Mouse (Mus musculus) midbrain, embryonic 10.5 days (tissue): Measurements from ENCODE around the gene Tns2. TPM values are rescaled to one million over a fixed set of nuclear protein-coding genes. Genes with fewer than 3 reads are reported as not detected.

Experiments
- DNase-seq: peaks from one replicate; pipeline ENCODE4 v3.0.0-alpha.2; 2017; ENCODE audit warnings: low spot score
- H3K27ac ChIP-seq: fragments of 300-500 bp; sonication (generic); replicated peaks from 2 replicates; pipeline ENCODE4 v1.5.1; 2016; ENCODE audit warnings: mild to moderate bottlenecking
- H3K27me3 ChIP-seq: fragments of 300-500 bp; sonication (generic); 2 replicates; pipeline ENCODE4 v1.6.1; 2016; ENCODE audit warnings: low read depth, mild to moderate bottlenecking; ENCODE audit not compliant: poor library complexity, severe bottlenecking
- H3K36me3 ChIP-seq: fragments of 300-500 bp; sonication (generic); 2 replicates; pipeline ENCODE4 v1.6.1; 2016; ENCODE audit warnings: mild to moderate bottlenecking, moderate library complexity
- H3K4me1 ChIP-seq: fragments of 300-500 bp; sonication (generic); 2 replicates; pipeline ENCODE4 v1.6.1; 2016
- H3K4me3 ChIP-seq: fragments of 300-500 bp; sonication (generic); 2 replicates; pipeline ENCODE4 v1.5.1; 2016; ENCODE audit warnings: mild to moderate bottlenecking, moderate library complexity
- H3K9me3 ChIP-seq: fragments of 300-500 bp; sonication (generic); replicated peaks from 2 replicates; pipeline ENCODE4 v1.6.1; 2016; ENCODE audit warnings: mild to moderate bottlenecking
- WGBS: fragments of 180-500 bp; shearing (Covaris S2); methylation state at CpG from one replicate; pipeline ENCODE4 v1.1.7; 2016; 5-methylcytosine and 5-hydroxymethylcytosine counted together
- polyA plus RNA-seq: library from polyadenylated mRNA; unstranded; fragments of >200 nt; fragmentation: Nextera tagmentation; extraction: Ambion mirVana; gene quantifications from 2 replicates; pipeline ENCODE4 v1.2.1, GENCODE M21; 2016

Tns2 gene
- polyA plus RNA-seq, 1 experiment from 2014 or later = 9.4 TPM

- H3K4me1 ChIP-seq = peaks cover 52% of the 10 kb centered on the region
- peak overlapping the region; percentile 52; the same call in 1 of the 2 replicates for H3K4me3 ChIP-seq
- WGBS = 42% methylated on average over 13 of the region's 13 CpGs
- H3K27ac ChIP-seq = no peak overlapping the region
- H3K27me3 ChIP-seq = peaks cover 53% of the 10 kb centered on the region
- H3K36me3 ChIP-seq = peaks cover 2% of the 10 kb centered on the region; the same call in 1 of the 2 replicates
- H3K9me3 ChIP-seq = no peaks in the 10 kb centered on the region
- peak; percentile 68 for DNase-seq
These were observed 7.7 kb downstream of the Tns2 start for GRCm38 (mm10) chr15:102107689-102108573.

DNA sequence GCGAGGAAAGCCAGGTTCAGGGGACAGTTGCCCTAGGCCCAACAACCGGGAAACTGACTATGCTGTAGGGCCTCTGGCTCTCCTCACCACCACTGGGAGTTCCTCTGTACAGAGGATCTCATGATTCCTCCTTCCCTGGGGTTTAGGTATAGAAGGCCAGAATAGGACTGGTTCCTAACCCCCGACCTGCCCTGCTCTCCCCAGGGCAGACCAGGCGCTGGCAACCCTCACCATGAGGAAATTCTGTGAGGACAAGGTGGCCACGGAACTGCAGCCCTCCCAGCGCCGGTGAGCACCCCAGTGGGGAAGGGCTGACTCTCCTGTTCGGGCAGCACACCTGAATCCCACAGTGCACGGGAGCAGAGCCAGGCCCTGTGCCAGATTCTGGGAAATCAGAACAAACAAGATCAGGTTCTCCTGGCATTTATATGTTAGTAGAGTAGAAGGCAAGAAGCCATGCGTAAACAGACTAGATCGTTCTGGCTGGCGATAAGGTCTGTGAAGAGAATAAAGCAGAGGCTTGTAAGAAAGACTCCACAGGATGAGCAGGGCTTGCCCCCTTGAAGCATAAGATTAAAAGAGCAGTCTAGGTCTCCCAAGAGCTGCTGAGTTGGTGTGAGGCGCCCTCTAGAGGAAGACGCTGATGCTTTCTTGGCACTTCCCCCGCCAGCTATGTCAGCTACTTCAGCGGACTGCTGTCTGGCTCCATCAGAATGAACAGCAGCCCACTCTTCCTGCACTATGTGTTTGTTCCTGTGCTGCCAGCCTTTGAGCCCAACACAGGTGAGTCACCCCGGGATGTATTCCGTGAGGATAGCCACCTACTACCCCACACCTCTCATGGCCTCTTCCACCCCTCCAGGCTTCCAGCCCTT is 8.7 kb downstream of the Tns2 start:
- peaks cover 44% of the 10 kb centered on the region for H3K27me3 ChIP-seq
- peaks cover 43% of the 10 kb centered on the region for H3K4me1 ChIP-seq
- no peak overlapping the region for H3K27ac ChIP-seq
- WGBS = 53% methylated on average over 18 of the region's 18 CpGs
- H3K36me3 ChIP-seq = peaks cover 2% of the 10 kb centered on the region; the same call in 1 of the 2 replicates
- peak; percentile 68 for DNase-seq
- H3K4me3 ChIP-seq = no peak overlapping the region
- no peaks in the 10 kb centered on the region for H3K9me3 ChIP-seq

GRCm38 (mm10) chr15:102110271-102110670 is 10.1 kb downstream of the Tns2 start:
- Histone ChIP-seq H3K36me3 (peaks cover 4% of the 10 kb centered on the region; the same call in 1 of the 2 replicates), H3K27me3 (peaks cover 30% of the 10 kb centered on the region), H3K4me3 (no peak overlapping the region), H3K9me3 (no peaks in the 10 kb centered on the region), H3K4me1 (peaks cover 33% of the 10 kb centered on the region), H3K27ac (no peak overlapping the region)
- 98% methylated on average over 7 of the region's 7 CpGs for WGBS
- no peak for DNase-seq

DNA sequence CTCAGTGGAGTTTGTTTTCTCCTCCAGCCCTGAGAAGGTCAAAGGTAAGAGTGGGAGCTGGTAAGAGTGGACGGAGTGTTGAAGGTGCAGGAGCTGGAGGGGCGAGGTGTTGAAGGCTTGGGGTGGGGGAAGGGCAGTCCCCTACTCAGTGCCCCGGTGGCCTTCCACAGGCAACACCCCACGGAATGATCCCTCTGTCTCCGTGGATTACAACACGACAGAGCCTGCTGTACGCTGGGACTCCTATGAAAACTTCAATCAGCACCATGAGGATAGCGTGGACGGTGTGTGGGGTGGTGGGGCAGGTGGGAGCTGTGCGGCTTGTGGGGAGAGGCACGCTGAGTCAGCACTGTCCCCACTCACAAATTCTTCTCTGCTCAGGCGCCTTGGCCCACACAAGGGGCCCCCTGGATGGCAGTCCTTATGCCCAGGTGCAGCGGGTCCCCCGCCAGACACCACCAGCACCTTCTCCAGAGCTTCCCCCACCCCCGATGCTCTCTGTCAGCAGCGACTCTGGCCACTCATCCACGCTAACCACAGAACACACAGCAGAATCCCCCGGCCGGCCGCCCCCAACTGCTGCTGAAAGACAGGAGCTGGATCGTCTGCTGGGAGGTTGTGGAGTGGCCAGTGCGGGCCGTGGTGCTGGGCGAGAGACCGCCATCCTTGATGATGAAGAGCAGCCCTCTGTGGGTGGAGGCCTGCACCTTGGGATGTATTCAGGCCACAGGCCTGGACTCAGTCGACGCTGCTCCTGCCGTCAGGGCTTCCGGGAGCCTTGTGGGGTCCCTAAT is 10.7 kb downstream of the Tns2 start:
- H3K27ac ChIP-seq = no peak overlapping the region
- H3K36me3 ChIP-seq = peaks cover 10% of the 10 kb centered on the region
- H3K4me3 ChIP-seq = no peak overlapping the region
- H3K9me3 ChIP-seq = no peaks in the 10 kb centered on the region
- peaks cover 27% of the 10 kb centered on the region for H3K4me1 ChIP-seq
- 77% methylated on average over 29 of the region's 29 CpGs for whole genome bisulfite sequencing
- DNase-seq = no peak
- H3K27me3 ChIP-seq = peaks cover 23% of the 10 kb centered on the region

DNA sequence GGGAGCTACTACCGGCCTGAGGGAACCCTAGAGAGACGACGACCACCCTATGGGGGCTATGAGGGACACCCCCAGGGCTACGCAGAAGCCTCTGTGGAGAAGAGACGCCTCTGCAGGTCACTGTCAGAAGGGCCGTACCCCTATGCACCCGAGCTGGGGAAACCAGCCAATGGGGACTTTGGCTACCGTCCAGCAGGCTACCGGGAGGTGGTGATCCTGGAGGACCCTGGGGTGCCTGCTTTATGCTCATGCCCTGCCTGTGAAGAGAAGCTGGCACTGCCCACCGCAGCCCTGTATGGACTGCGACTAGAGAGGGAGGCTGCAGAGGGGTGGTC is 11.2 kb downstream of the Tns2 start:
- H3K4me1 ChIP-seq = peaks cover 22% of the 10 kb centered on the region
- no peaks in the 10 kb centered on the region for H3K9me3 ChIP-seq
- DNase-seq = no peak
- WGBS = 87% methylated on average over 11 of the region's 11 CpGs
- no peak overlapping the region for H3K4me3 ChIP-seq
- H3K36me3 ChIP-seq = peaks cover 15% of the 10 kb centered on the region
- peaks cover 18% of the 10 kb centered on the region for H3K27me3 ChIP-seq
- 0 out of 2 replicates have a peak overlapping the region, but pooled peaks have one; percentile 10 for H3K27ac ChIP-seq

- Histone ChIP-seq H3K9me3 (no peaks in the 10 kb centered on the region), H3K4me1 (peaks cover 15% of the 10 kb centered on the region), H3K4me3 (no peak overlapping the region), H3K27ac (no peak overlapping the region), H3K36me3 (peaks cover 23% of the 10 kb centered on the region), H3K27me3 (peaks cover 11% of the 10 kb centered on the region)
- whole genome bisulfite sequencing = 88% methylated on average over 6 of the region's 6 CpGs
- DNase-seq = no peak
These were observed 12.0 kb downstream of the Tns2 start for GRCm38 (mm10) chr15:102112181-102112580.

- no peaks in the 10 kb centered on the region for H3K9me3 ChIP-seq
- WGBS = 86% methylated on average over 8 of the region's 8 CpGs
- H3K27me3 ChIP-seq = peaks cover 4% of the 10 kb centered on the region
- no peak overlapping the region for H3K4me3 ChIP-seq
- H3K4me1 ChIP-seq = peaks cover 8% of the 10 kb centered on the region
- no peak overlapping the region for H3K27ac ChIP-seq
- no peak for DNase-seq
- H3K36me3 ChIP-seq = peaks cover 29% of the 10 kb centered on the region
These were observed 12.6 kb downstream of the Tns2 start for GRCm38 (mm10) chr15:102112827-102113226.

- WGBS = 81% methylated on average over 4 of the region's 4 CpGs
- Histone ChIP-seq H3K27me3 (no peaks in the 10 kb centered on the region), H3K9me3 (no peaks in the 10 kb centered on the region), H3K36me3 (peaks cover 38% of the 10 kb centered on the region), H3K27ac (no peak overlapping the region), H3K4me3 (no peak overlapping the region), H3K4me1 (peaks cover 6% of the 10 kb centered on the region; the same call in 1 of the 2 replicates)
- no peak for DNase-seq
These were observed 13.5 kb downstream of the Tns2 start for GRCm38 (mm10) chr15:102113674-102114073.

- H3K27me3 ChIP-seq = no peaks in the 10 kb centered on the region
- peaks cover 48% of the 10 kb centered on the region for H3K36me3 ChIP-seq
- no peak overlapping the region for H3K27ac ChIP-seq
- no peaks in the 10 kb centered on the region for H3K9me3 ChIP-seq
- H3K4me1 ChIP-seq = peaks cover 6% of the 10 kb centered on the region; the same call in 1 of the 2 replicates
- DNase-seq = no peak
- 90% methylated on average over 7 of the region's 7 CpGs for WGBS
- H3K4me3 ChIP-seq = no peak overlapping the region
These were observed 14.5 kb downstream of the Tns2 start for GRCm38 (mm10) chr15:102114651-102115260.

DNA sequence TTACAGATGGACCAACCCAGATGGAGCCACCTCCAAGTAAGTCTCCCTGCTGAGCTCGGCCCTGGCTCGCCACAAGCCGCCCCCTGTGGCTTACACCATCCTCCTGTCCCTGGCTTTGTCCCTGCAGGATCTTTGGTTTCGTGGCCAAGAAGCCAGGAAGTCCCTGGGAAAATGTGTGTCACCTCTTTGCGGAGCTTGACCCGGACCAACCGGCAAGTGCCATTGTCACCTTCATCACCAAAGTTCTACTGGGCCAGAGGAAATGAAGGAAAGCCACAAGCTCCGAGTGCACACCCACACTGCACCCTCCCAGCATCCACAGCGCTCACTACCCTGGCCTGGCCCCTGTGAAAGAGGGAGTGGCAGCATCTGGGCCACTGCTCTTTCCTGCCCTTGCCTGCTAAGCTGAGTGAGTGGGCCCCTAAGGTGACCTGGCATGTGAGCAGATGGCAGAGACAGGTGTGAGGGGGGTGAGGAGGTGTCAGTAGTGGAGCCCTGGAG is 15.6 kb downstream of the Tns2 start:
- DNase-seq = no peak
- H3K27me3 ChIP-seq = no peaks in the 10 kb centered on the region
- peaks cover 57% of the 10 kb centered on the region for H3K36me3 ChIP-seq
- peaks cover 9% of the 10 kb centered on the region; the same call in 1 of the 2 replicates for H3K4me1 ChIP-seq
- H3K4me3 ChIP-seq = no peak overlapping the region
- H3K27ac ChIP-seq = no peak overlapping the region
- 61% methylated on average over 9 of the region's 9 CpGs for WGBS
- no peaks in the 10 kb centered on the region for H3K9me3 ChIP-seq

GRCm38 (mm10) chr15:102116753-102117415 is 16.7 kb downstream of the Tns2 start:
- Histone ChIP-seq H3K4me3 (no peak overlapping the region), H3K9me3 (no peaks in the 10 kb centered on the region), H3K4me1 (0 out of 2 replicates have a peak, but pooled peaks cover 3% of the 10 kb centered on the region), H3K27me3 (no peaks in the 10 kb centered on the region), H3K27ac (no peak overlapping the region), H3K36me3 (peaks cover 66% of the 10 kb centered on the region)
- DNase-seq = no peak
- WGBS = 86% methylated on average over 11 of the region's 11 CpGs
